Mouse (Mus musculus): ENCODE data around the gene Pdxk. TPM values are rescaled to one million over a fixed set of nuclear protein-coding genes. Genes with fewer than 3 reads are reported as not detected.

Gene Pdxk
- polyA plus RNA-seq, 1 experiment from 2014 or later: 52.3 TPM

DNA sequence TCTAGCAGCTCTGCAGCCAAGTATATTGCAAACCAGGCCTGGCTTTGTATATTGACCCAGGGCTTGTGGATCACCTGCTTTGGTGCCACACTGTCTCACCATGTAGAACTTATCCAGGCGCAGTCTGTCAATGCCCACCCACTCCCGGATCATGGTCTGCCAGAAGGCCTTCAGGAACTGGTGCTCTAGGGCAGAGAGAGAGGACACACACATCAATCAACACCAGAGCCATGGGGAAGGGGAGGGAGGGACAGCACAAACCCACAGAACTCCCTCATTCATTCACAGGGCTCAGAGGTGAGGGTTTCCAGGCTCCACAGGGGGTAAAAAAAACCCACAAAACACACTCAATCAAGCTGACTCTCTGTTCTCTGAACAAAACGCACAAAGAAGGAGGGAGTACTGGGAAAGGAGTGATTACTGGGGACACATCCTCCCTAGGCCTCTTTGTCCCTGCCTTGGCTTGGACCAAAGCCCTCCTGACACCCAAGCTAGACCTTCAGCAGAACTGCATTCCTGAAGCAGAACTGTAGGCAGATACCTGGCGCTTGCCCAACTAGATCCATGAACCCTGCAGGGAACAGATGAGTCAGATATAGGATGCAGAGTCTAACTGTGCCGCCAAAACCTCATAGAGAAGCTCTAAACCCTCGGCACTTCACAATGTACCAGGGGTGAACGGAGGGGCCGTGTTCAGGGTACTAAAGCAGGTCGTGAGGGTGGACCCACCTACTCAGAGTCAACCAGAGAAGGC lies 55.6 kb downstream of the Pdxk start:
- ATAC-seq (replicated peaks): no peak
- Histone ChIP-seq H3K27me3 (replicated peaks) (no peaks in the 10 kb centered on the region), H3K27ac (no peak overlapping the region), H3K36me3 (replicated peaks) (peaks cover 48% of the 10 kb centered on the region), H3K4me3 (no peak overlapping the region), H3K4me1 (peaks cover 16% of the 10 kb centered on the region), H3K4me2 (no peak overlapping the region), H3K9me3 (no peaks in the 10 kb centered on the region), H3K9ac (no peak overlapping the region)
- 90% methylated on average over 9 of the region's 9 CpGs for WGBS

DNA sequence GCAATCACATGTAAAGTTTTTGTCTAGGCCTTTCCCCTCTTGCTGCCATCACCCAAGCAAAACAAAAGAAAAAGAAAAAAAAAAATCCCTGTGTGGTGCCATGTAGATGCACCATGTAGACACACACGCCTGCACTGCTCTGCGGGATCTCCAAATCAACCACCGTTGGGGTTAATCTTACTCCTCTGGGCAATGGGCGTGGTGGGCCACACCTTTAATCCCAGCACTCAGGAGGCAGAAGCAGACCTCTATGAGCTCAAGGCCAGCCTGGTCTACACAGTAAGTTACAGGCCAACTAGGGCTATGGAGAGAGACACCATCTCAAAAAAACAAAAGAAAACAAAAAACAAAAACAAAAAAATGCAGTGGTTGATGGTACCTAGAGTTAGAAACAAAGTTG lies 57.6 kb downstream of the Pdxk start:
- no peak overlapping the region for H3K4me2 ChIP-seq
- peaks cover 16% of the 10 kb centered on the region for H3K4me1 ChIP-seq
- H3K9ac ChIP-seq: no peak overlapping the region
- H3K27me3 ChIP-seq (replicated peaks): no peaks in the 10 kb centered on the region
- no peak overlapping the region for H3K4me3 ChIP-seq
- WGBS: 91% methylated on average over 4 of the region's 4 CpGs
- ATAC-seq (replicated peaks): no peak
- peaks cover 68% of the 10 kb centered on the region for H3K36me3 ChIP-seq (replicated peaks)
- no peak overlapping the region for H3K27ac ChIP-seq
- no peaks in the 10 kb centered on the region for H3K9me3 ChIP-seq

DNA sequence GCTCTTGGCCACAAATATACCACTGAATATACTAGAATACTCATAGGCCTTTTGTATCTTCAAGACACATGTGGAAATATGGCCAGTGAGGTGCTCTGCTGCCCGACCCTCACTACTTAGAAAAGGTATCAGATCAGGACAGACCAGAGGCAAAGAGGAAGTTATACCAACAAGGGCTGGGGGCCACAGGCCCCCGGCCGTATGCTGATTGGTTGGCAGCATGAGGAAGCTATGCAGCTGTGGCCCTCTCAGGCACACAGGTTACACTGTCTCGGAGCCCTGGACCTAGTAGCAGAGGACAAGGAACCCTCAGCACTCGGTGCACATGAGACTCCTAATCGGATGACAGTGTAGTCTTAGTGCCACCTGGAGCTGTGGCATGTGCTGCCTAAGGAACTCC lies 58.6 kb downstream of the Pdxk start:
- H3K4me3 ChIP-seq: no peak overlapping the region
- H3K27me3 ChIP-seq (replicated peaks): no peaks in the 10 kb centered on the region
- H3K9me3 ChIP-seq: no peaks in the 10 kb centered on the region
- H3K4me1 ChIP-seq: peaks cover 6% of the 10 kb centered on the region
- H3K36me3 ChIP-seq (replicated peaks): peaks cover 78% of the 10 kb centered on the region
- no peak overlapping the region for H3K27ac ChIP-seq
- ATAC-seq (replicated peaks): no peak
- H3K4me2 ChIP-seq: no peak overlapping the region
- H3K9ac ChIP-seq: no peak overlapping the region
- WGBS: 95% methylated on average over 6 of the region's 6 CpGs

DNA sequence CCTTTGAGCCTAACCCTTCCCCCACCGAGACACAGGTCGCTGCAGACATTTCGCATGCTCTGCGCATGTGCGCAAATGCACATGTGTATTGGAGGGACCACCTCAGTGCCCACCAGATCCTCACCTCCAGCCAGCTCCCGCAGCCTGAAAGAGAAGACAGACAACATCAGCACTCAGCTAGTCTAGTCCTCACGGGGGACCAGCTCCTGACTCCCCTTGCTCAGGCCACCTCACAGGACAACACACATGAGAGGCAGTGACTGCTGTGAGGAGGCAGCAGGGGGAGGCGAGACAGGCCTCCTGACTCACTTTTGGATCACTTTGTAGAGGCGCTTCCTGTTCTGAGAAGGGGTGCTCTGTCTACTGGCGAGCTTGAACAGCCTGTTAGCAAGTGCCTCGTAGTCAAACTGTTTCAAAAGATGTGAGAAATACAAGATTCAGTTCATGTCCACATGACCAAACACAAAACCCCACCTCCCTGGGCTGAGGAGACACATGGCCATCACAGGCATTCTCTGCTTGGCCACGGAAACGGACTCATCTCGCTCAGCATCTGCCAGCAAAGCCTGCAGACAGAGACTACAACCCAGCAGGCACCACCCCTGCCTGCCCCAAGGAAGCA lies 62.4 kb downstream of the Pdxk start:
- peaks cover 72% of the 10 kb centered on the region for H3K36me3 ChIP-seq (replicated peaks)
- H3K4me2 ChIP-seq: no peak overlapping the region
- H3K9me3 ChIP-seq: no peaks in the 10 kb centered on the region
- H3K9ac ChIP-seq: no peak overlapping the region
- H3K27me3 ChIP-seq (replicated peaks): no peaks in the 10 kb centered on the region
- 0 out of 2 replicates have a peak, but pooled peaks cover 8% of the 10 kb centered on the region for H3K4me1 ChIP-seq
- 93% methylated on average over 14 of the region's 14 CpGs for WGBS
- ATAC-seq (replicated peaks): no peak
- H3K4me3 ChIP-seq: no peak overlapping the region
- H3K27ac ChIP-seq: no peak overlapping the region

DNA sequence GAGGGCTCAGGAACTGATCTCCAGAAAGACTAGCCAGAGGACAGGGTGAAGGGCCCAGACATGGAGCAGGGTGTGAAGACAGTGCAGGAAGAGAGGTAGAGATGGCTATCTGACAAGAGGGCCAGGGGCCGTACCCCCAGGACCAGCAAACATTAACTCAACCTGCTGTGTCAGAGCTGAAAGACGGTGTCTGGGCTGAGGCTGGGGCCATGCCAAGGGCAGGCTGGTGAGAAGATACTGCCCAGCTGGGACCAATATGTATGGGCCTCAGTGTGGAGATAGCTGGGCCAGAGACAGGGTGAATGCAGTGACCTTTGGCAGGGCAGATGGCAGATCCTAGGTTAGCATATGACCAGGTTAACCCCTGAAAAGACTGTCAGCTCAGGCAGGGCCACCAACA lies 63.6 kb downstream of the Pdxk start:
- Histone ChIP-seq H3K4me1 (peaks cover 14% of the 10 kb centered on the region), H3K9ac (no peak overlapping the region), H3K27ac (no peak overlapping the region), H3K4me3 (no peak overlapping the region), H3K9me3 (no peaks in the 10 kb centered on the region), H3K4me2 (no peak overlapping the region), H3K36me3 (replicated peaks) (peaks cover 59% of the 10 kb centered on the region), H3K27me3 (replicated peaks) (no peaks in the 10 kb centered on the region)
- ATAC-seq (replicated peaks): no peak
- WGBS: 98% methylated on average over 2 of the region's 2 CpGs

DNA sequence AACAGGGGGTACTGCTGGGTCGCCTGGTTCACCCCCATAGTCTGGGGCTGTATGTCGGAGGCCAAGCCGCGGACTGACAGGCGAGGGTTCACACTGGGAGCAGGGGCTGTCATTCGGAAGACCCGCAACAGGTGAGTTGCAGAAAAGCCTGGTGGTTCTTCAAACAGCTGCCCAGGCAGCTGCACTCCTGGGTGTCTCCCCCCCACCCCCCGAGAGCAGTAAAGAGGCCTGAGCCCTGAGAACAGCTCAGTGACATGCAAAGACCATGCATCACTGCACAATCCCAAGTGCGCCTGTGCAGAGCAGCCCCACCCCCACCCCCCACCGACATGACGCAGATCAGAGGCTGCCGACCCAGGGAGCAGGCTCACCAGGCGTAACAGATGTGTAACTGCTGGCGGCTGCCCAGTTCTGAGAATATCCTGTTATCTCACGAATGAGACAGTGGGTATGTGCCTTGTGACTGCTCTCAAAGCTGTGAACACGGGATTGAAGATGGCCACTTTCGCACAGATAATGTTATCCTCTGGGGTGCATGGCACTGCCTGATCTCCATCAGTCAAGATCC lies 65.6 kb downstream of the Pdxk start:
- no peaks in the 10 kb centered on the region for H3K27me3 ChIP-seq (replicated peaks)
- H3K36me3 ChIP-seq (replicated peaks): peaks cover 42% of the 10 kb centered on the region
- ATAC-seq (replicated peaks): 0 out of 2 replicates have a peak, but pooled peaks have one; percentile 12
- H3K4me2 ChIP-seq: no peak overlapping the region
- no peaks in the 10 kb centered on the region for H3K9me3 ChIP-seq
- peaks cover 22% of the 10 kb centered on the region for H3K4me1 ChIP-seq
- no peak overlapping the region for H3K9ac ChIP-seq
- WGBS: 36% methylated on average over 17 of the region's 17 CpGs
- 0 out of 2 replicates have a peak overlapping the region, but pooled peaks have one; percentile 4 for H3K27ac ChIP-seq
- no peak overlapping the region for H3K4me3 ChIP-seq

DNA sequence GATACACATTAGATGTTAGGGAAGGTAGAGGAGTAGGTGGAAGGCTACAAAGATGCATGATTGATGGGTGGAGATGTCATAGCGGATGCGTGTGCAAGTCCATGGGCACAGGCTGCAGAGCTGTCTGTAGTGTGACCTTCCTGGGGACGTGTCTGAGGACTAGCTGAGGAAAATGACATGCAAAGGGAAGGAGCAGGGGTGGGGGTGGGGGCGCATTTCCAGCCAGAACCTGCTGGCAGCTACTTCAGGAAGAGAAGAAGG lies 68.2 kb downstream of the Pdxk start:
- Histone ChIP-seq H3K4me3 (no peak overlapping the region), H3K9me3 (no peaks in the 10 kb centered on the region), H3K27me3 (replicated peaks) (peaks cover 9% of the 10 kb centered on the region), H3K27ac (peak overlapping the region; percentile 75), H3K4me1 (peaks cover 22% of the 10 kb centered on the region), H3K4me2 (peak overlapping the region; percentile 41), H3K9ac (peak overlapping the region; percentile 24), H3K36me3 (replicated peaks) (peaks cover 17% of the 10 kb centered on the region)
- WGBS: 55% methylated on average over 4 of the region's 4 CpGs
- ATAC-seq (replicated peaks): peak; percentile 50

DNA sequence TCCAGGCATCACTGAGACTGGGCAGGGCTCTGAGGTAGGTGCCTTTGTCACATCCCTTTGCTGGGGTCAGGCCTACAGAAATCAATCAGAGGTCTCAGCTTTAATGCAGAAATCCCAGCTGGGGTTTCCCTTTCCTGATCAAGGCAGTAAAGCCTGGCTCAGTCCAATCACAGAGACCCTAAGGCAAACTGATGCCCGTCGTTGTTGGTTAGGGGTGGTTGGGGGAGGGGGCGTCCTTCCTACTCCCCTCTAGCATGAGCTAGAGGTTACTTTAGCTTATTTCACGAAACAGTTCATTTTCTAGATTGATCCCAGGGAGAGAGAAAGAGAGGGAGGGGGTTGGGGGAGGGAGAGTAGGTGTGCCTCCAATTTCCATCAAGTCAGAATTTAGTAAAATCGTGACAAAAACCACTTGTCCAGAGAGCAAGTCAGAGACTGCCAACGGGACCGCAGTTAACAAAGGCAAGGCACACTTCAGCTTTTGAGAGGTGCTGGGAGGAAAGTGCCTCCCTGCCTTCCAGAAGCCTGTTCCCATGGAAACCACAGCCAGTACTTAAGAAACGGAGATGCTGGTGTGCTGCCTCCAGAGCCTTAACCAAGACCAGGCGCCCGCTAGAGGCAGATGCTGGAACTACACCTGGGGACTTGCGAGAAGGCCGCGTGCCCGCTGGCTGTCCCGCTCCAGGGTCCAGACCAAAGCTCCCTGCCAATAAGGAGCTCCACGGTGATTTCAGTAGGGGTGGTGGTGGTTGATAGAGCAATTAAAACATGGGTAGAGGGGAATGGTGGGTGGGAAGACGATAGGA lies 68.8 kb downstream of the Pdxk start:
- Histone ChIP-seq H3K4me2 (peak overlapping the region; percentile 41), H3K27me3 (replicated peaks) (peaks cover 15% of the 10 kb centered on the region), H3K36me3 (replicated peaks) (peaks cover 12% of the 10 kb centered on the region), H3K9ac (peak overlapping the region; percentile 24), H3K9me3 (no peaks in the 10 kb centered on the region), H3K27ac (peak overlapping the region; percentile 75), H3K4me3 (no peak overlapping the region; the same call in 1 of the 2 replicates), H3K4me1 (peaks cover 22% of the 10 kb centered on the region)
- ATAC-seq (replicated peaks): peak; percentile 92
- WGBS: 2% methylated on average over 17 of the region's 17 CpGs

DNA sequence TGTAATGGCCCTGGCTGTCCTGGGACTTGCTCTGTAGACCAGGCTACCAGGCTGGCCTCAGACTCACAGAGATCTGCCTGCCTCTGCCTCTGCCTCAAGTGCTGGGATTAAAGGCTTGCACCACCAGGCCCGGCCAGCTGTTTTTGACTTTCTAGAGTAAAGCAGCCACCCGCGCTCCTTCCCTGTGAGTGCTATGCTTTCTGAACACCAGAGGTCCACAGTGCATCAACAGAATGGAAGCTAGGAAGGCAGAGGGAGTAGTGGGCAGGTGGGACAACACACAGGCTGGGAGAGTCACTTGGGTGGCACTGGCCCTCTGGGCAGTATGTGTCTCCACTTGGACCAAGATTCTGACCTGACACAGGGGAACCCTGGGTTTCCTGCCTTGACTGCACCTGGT lies 69.4 kb downstream of the Pdxk start:
- peak overlapping the region; percentile 41; the same call in 1 of the 2 replicates for H3K4me2 ChIP-seq
- 77% methylated on average over 3 of the region's 3 CpGs for WGBS
- H3K27ac ChIP-seq: peak overlapping the region; percentile 75
- peaks cover 22% of the 10 kb centered on the region for H3K4me1 ChIP-seq
- no peak overlapping the region for H3K9ac ChIP-seq
- peak; percentile 35 for ATAC-seq (replicated peaks)
- no peak overlapping the region for H3K4me3 ChIP-seq
- H3K36me3 ChIP-seq (replicated peaks): peaks cover 6% of the 10 kb centered on the region; the same call in 1 of the 2 replicates
- H3K9me3 ChIP-seq: no peaks in the 10 kb centered on the region
- peaks cover 21% of the 10 kb centered on the region for H3K27me3 ChIP-seq (replicated peaks)

DNA sequence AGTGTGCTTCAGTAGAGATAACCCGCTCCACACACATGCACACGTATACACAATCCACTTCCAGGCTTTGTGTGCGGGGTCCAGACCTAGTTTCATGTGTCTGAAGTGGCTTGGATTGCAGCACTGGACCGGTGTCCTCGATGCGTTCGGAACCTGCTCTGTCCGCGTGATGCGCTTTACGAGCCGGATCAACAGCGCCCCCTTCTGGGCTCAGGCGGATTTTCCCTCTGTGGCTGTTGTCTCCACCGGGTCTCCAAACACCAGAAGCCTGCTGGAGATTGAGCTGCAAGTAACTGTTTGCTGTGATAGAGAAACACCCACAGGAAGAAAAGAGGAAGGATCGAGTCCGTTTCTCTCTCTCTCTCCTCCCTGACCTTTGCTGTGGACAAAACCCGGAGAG lies 72.7 kb downstream of the Pdxk start:
- H3K9me3 ChIP-seq: no peaks in the 10 kb centered on the region
- WGBS: 3% methylated on average over 18 of the region's 18 CpGs
- peaks cover 14% of the 10 kb centered on the region for H3K4me1 ChIP-seq
- no peak overlapping the region for H3K27ac ChIP-seq
- no peaks in the 10 kb centered on the region for H3K36me3 ChIP-seq (replicated peaks)
- H3K9ac ChIP-seq: no peak overlapping the region
- no peak for ATAC-seq (replicated peaks)
- H3K27me3 ChIP-seq (replicated peaks): peaks cover 29% of the 10 kb centered on the region
- H3K4me3 ChIP-seq: no peak overlapping the region
- H3K4me2 ChIP-seq: no peak overlapping the region; the same call in 1 of the 2 replicates

DNA sequence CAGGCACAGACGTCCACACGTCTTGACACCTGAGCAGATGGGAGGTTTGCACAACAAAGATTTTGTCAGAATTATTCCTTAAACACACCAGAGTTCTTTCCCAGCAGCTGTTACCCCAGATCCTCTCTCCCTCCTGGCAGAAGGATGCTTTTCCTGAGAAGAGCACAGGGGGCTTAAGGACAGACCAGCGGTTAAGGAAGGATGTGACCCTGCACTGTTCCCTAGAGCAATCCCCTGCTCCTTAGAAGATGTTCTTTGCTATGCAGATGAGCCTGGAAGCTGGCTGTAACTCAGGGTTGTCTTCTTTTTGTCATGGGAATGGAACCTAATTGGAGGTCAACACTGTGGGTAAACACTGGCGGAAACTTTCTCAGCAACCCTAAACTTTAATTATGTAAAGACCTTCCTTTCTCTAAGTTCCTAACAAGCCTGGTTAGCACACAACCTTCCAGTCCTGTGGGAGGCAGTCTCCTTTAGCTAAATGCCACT lies 73.7 kb downstream of the Pdxk start:
- Histone ChIP-seq H3K27me3 (replicated peaks) (peaks cover 29% of the 10 kb centered on the region), H3K4me1 (peaks cover 8% of the 10 kb centered on the region), H3K4me3 (no peak overlapping the region), H3K27ac (no peak overlapping the region), H3K36me3 (replicated peaks) (no peaks in the 10 kb centered on the region), H3K4me2 (no peak overlapping the region), H3K9me3 (no peaks in the 10 kb centered on the region), H3K9ac (no peak overlapping the region)
- WGBS: 16% methylated on average over 4 of the region's 4 CpGs
- ATAC-seq (replicated peaks): no peak

Measured in midbrain, embryonic 15.5 days (tissue).